Mouse (Mus musculus): ENCODE measurements around the gene Prpf8. TPM values are rescaled to one million over a fixed set of nuclear protein-coding genes. Genes with fewer than 3 reads are reported as not detected.
"Not testable (repeated sequence)": the region's sequence is repeated elsewhere in the genome, so short reads cannot be mapped to it uniquely, and the experiment has no call there.

Gene Prpf8
- polyA plus RNA-seq, 1 experiment = 95.8 TPM

GRCm38 (mm10) chr11:75551961-75552441 lies 65.4 kb downstream of the Prpf8 start:
- DNase-seq (ENCODE audit: extremely low spot score in 1 of 2, low spot score in 1 of 2) = peak in 1 of 2 experiments; percentile 52

GRCm38 (mm10) chr11:75552906-75553482 lies 66.4 kb downstream of the Prpf8 start:
- no peak for DNase-seq (ENCODE audit: extremely low spot score in 1 of 2, low spot score in 1 of 2)

GRCm38 (mm10) chr11:75556006-75556405 lies 69.4 kb downstream of the Prpf8 start:
- DNase-seq (ENCODE audit: extremely low spot score in 1 of 2, low spot score in 1 of 2) = not testable (repeated sequence)

- DNase-seq (ENCODE audit: extremely low spot score in 1 of 2, low spot score in 1 of 2) = no peak
These were observed 70.5 kb downstream of the Prpf8 start for GRCm38 (mm10) chr11:75557142-75557541.

GRCm38 (mm10) chr11:75558101-75558500 lies 71.5 kb downstream of the Prpf8 start:
- no peak for DNase-seq (ENCODE audit: extremely low spot score in 1 of 2, low spot score in 1 of 2)

Other genes starting within 250 kb of the Prpf8 start
- gene Rpa1, start 138.5 kb upstream of the Prpf8 start, polyA plus RNA-seq (2012; rRNA removed) = 29.4 and 30.7 TPM in 2 replicates
- gene Smyd4, start 138.4 kb upstream of the Prpf8 start, polyA plus RNA-seq (2012; rRNA removed) = 7.1 and 9.9 TPM in 2 replicates
- gene Serpinf1, start 64.1 kb upstream of the Prpf8 start, polyA plus RNA-seq (2012; rRNA removed) = 33.0 and 33.1 TPM in 2 replicates
- gene Serpinf2, start 47.2 kb upstream of the Prpf8 start, polyA plus RNA-seq (2012; rRNA removed) = 0.10 and 0.11 TPM in 2 replicates
- 13.2 and 14.4 TPM in 2 replicates for gene Wdr81, start 32.1 kb upstream of the Prpf8 start, polyA plus RNA-seq (2012; rRNA removed)
- 0.84 and 1.3 TPM in 2 replicates for gene Tlcd2, start 25.1 kb upstream of the Prpf8 start, polyA plus RNA-seq (2012; rRNA removed)
- gene Rilp, start 23.3 kb downstream of the Prpf8 start, polyA plus RNA-seq (2012; rRNA removed) = 2.0 and 2.9 TPM in 2 replicates
- 3.3 and 4.1 TPM in 2 replicates for gene Scarf1, start 26.7 kb downstream of the Prpf8 start, polyA plus RNA-seq (2012; rRNA removed)
- gene Slc43a2, start 44.9 kb downstream of the Prpf8 start, polyA plus RNA-seq (2012; rRNA removed) = 26.7 and 26.9 TPM in 2 replicates
- gene Pitpna, start 101.3 kb downstream of the Prpf8 start, polyA plus RNA-seq (2012; rRNA removed) = 221 and 251 TPM in 2 replicates
- 57.2 and 66.7 TPM in 2 replicates for gene Inpp5k, start 144.2 kb downstream of the Prpf8 start, polyA plus RNA-seq (2012; rRNA removed)
- gene Myo1c, start 163.7 kb downstream of the Prpf8 start, polyA plus RNA-seq (2012; rRNA removed) = 15.8 and 19.3 TPM in 2 replicates
- gene Crk, start 192.4 kb downstream of the Prpf8 start, polyA plus RNA-seq (2012; rRNA removed) = 83.6 and 84.2 TPM in 2 replicates
- 1,066 and 1,088 TPM in 2 replicates for gene Ywhae, start 246.1 kb downstream of the Prpf8 start, polyA plus RNA-seq (2012; rRNA removed)

All from frontal cortex, adult 2 months (tissue).